Mouse (Mus musculus) thymus, adult 2 months (tissue): Measurements from ENCODE around the gene Skap1. TPM values are rescaled to one million over a fixed set of nuclear protein-coding genes. Genes with fewer than 3 reads are reported as not detected.
A peak's percentile ranks its signal among the peaks of the same experiment; 100 is the strongest.
"Not testable (repeated sequence)": the region's sequence is repeated elsewhere in the genome, so short reads cannot be mapped to it uniquely, and the experiment has no call there.

ENCODE experiments used
- DNase-seq: peaks from one replicate; pipeline ENCODE4 v3.0.0; 2021
- H3K27ac ChIP-seq: fragments of 200-500 bp; 2 replicates; pipeline ENCODE4 v1.5.1; 2012; ENCODE audit warnings: low read length, control low read depth; ENCODE audit not compliant: control insufficient read depth, insufficient read depth
- H3K27me3 ChIP-seq: fragments of 200-500 bp; 2 replicates; pipeline ENCODE4 v1.6.1; 2012; ENCODE audit warnings: mild to moderate bottlenecking, low read length, moderate library complexity, mixed read lengths; ENCODE audit not compliant: control insufficient read depth, insufficient read depth
- H3K36me3 ChIP-seq: fragments of 200-500 bp; 2 replicates; pipeline ENCODE4 v1.6.1; 2012; ENCODE audit warnings: mild to moderate bottlenecking, low read length, moderate library complexity; ENCODE audit not compliant: control insufficient read depth, insufficient read depth
- H3K4me1 ChIP-seq: fragments of 200-500 bp; replicated peaks from 2 replicates; pipeline ENCODE4 v1.6.1; 2012; ENCODE audit warnings: low read length; ENCODE audit not compliant: control insufficient read depth, insufficient read depth
- H3K4me3 ChIP-seq: fragments of 200-500 bp; 2 replicates; pipeline ENCODE4 v1.5.1; 2012; ENCODE audit warnings: mild to moderate bottlenecking, low read length, control low read depth, moderate library complexity; ENCODE audit not compliant: control insufficient read depth, insufficient read depth
- CTCF ChIP-seq: fragments of 200-500 bp; IDR thresholded peaks from 2 replicates; pipeline ENCODE4 v1.5.1; 2012; ENCODE audit warnings: mild to moderate bottlenecking, control low read depth, low read length, moderate library complexity, borderline replicate concordance; ENCODE audit not compliant: control insufficient read depth, poor library complexity, insufficient read depth; ENCODE audit errors: extremely low read depth
- POLR2A ChIP-seq: fragments of 200-500 bp; IDR thresholded peaks from 2 replicates; pipeline ENCODE4 v1.6.1; 2012; ENCODE audit warnings: mild to moderate bottlenecking, low read length, control low read depth, moderate library complexity; ENCODE audit not compliant: control insufficient read depth, poor library complexity, insufficient read depth; ENCODE audit errors: extremely low read depth
- WGBS: fragments of 180-500 bp; shearing (Covaris S2); methylation state at CpG from one replicate; pipeline ENCODE4 v1.1.7; 2018; 5-methylcytosine and 5-hydroxymethylcytosine counted together
- polyA plus RNA-seq: library from polyadenylated mRNA; depleted of rRNA; stranded (reverse); fragments of >200 nt; gene quantifications from 2 replicates; pipeline ENCODE4 v1.2.3, GENCODE M21; 2012

Gene Skap1
- polyA plus RNA-seq, 1 experiment = 205 TPM

DNA sequence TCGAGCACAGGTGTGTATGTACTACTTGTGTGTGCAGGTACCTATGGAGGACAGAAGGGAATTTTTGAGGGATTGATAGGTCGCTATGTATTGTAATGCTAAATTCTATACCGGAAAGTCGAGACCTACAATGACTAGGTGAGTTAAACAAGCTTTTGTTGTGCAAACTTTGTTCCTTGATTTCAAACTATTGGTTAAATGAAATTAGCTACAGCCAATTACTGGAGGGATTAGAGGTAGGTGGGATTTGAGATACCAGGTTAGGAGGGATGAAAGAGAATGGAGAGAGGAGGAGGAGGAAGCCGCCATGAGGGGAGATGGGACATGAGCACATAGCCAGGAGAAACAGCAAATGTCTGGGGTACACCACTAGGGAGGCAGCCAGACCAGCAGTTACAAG, 315.9 kb downstream of the Skap1 start:
- WGBS = 98% methylated on average over 5 of the region's 5 CpGs
- no peak overlapping the region for H3K27ac ChIP-seq
- H3K27me3 ChIP-seq = no peaks in the 10 kb centered on the region
- TF ChIP-seq POLR2A (no peak), CTCF (no peak)
- H3K4me3 ChIP-seq = no peak overlapping the region
- DNase-seq = no peak
- no peaks in the 10 kb centered on the region for H3K36me3 ChIP-seq
- peaks cover 7% of the 10 kb centered on the region for H3K4me1 ChIP-seq

DNA sequence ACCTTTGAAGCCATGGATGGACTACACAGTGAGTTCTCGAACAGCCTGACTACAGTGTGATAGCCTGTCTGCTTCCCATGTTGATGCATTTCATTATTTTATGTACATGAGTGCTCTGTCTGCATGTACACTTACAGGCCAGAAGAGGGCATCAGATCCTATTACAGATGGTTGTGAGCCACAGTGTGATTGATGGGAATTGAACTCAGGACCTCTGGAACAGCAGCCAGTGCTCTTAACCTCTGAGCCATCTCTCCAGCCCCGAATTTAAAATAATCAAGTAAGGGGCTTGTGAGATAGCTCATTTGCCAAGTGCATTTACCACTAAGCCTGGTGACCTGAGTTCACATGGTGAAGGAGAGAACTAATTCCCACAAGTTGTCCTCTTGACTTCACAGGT, 317.0 kb downstream of the Skap1 start:
- Histone ChIP-seq H3K36me3 (no peaks in the 10 kb centered on the region), H3K27me3 (no peaks in the 10 kb centered on the region), H3K4me3 (no peak overlapping the region), H3K27ac (no peak overlapping the region), H3K4me1 (peaks cover 7% of the 10 kb centered on the region)
- TF ChIP-seq POLR2A = no peak
- no peak for TF ChIP-seq CTCF
- 90% methylated on average over 2 of the region's 2 CpGs for WGBS
- no peak for DNase-seq

DNA sequence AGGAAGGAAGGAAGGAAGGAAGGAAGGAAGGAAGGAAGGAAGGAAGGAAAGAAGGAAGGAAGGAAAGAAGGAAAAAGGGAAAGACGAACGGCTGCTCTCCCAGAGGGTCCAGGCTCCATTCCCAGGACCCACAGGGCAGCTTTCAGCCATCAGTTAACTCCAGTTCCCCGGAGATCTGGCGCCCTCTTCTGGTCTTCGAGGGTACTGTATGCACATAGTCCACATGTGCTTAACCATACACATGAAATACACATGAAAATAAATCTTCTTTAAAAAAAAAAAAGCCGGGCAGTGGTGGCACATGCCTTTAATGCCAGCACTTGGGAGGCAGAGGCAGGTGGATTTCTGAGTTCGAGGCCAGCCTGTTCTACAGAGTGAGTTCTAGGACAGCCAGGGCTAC, 320.5 kb downstream of the Skap1 start:
- not testable (repeated sequence) for H3K4me1 ChIP-seq, H3K36me3 ChIP-seq, H3K27me3 ChIP-seq, H3K27ac ChIP-seq, H3K4me3 ChIP-seq
- 30% methylated on average over 7 of the region's 7 CpGs for WGBS
- DNase-seq = peak; percentile 74
- TF ChIP-seq CTCF = peak; percentile 40; the same call in 1 of the 2 replicates

DNA sequence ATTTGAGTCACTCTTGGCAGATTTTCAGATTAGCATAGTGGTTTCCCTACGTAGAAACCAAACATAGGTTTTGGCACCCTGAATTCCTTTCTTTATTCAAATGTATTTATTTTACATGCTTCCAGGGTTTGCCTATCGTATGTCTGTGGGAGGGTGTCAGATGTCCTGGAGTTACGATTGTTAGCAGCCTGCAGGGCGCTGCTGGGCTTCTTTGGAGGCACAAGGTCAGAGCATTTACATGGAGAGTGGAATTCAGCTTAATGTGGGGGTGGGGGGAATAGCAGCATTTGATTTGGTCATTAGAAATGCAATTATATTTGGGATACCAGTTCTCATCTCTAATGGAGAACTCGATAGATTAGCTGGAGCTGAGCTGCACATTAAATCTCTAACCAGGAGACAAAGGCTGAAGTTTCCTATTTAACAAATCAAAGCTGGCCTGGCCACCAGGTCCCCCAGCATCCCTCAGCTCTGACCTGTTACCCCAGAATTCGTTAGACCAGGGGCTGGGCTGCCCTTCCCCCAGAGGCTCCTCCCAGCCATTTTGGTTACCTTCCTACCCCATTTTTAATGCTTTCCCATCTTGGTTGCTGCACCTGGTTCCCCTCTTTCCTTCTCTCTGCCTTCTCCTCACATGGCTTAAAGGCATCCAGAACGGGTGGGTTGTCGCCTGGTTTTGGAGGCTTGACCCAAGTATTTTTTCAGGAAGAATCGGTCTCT, 322.5 kb downstream of the Skap1 start:
- H3K36me3 ChIP-seq = no peaks in the 10 kb centered on the region
- no peak for TF ChIP-seq POLR2A
- no peak for TF ChIP-seq CTCF
- DNase-seq = no peak
- H3K4me3 ChIP-seq = no peak overlapping the region
- no peaks in the 10 kb centered on the region for H3K27me3 ChIP-seq
- no peak overlapping the region for H3K27ac ChIP-seq
- 91% methylated on average over 9 of the region's 9 CpGs for WGBS
- peaks cover 7% of the 10 kb centered on the region for H3K4me1 ChIP-seq

DNA sequence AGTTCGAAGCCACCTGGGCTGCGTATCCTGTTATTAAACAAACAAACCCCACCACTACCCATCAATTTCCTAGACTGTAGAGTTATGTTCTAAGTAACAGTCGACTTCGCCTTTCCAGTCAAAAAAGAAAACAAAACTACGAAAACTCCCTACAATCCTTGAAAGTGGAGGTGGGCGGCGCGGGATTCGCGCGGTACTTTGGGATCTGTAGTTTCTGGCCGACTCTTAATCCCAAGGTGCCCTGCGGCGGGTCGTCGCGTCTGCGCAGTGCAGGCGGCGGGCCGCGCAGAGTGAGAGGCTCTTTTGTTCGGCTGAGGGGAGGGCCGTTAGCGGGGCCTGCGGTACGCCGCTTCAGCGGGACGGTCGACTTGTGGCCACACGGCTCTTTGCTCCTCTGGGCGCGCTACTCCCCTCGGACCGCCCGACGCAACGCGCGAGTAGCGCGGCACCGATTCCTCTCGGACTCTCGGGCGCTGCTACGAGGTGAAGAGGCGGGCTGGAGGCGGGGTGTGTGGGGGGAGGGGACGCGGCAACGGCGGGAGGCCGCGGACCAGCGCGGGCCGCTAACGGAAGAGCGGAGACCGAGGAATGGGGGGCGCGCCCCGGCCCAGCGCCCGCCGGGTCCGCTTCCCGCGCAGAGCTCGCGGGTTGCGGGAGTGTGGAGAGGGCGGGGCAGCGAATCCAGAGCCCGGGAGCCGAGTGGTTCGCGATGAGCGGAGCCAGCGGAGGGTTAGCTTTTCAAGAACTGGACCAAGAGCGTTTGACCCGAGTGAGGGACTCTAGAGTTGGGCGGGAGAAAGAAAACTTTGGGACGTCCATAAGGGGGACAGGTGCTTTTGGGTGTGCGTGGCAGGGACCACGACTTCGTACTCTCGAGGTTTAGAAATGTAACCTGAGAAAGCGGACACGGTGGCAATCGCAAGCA, 324.7 kb downstream of the Skap1 start, which contains the start of gene Cbx1:
Gene Cbx1 (plus strand): TSS at position 257 of the 925 bp plus-strand sequence.
- WGBS = under 1% methylated on average over 93 of the region's 93 CpGs

DNA sequence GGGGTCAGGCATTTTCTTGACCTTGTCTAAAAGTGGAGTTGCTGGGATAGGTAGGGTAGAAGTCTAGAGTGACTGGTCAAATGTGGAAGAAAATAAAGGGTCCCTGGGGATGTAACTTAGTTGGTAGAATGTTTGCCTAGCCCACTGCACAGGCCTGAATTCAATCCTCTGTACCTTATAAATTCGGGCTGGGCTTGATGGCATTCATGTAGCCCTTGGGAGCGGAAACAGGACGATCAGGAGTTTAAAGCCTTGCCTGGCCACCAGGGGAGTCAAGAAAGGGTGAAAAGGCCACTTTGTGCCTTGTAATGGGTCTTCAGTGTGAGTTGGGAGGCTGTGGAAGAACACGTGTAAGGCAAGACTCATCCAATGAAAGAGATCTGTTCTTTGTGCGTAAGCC, 325.6 kb downstream of the Skap1 start:
- Histone ChIP-seq H3K27me3 (no peaks in the 10 kb centered on the region), H3K27ac (no peak overlapping the region), H3K36me3 (no peaks in the 10 kb centered on the region), H3K4me3 (peak overlapping the region; percentile 89), H3K4me1 (peaks cover 7% of the 10 kb centered on the region)
- no peak for DNase-seq
- no peak for TF ChIP-seq POLR2A
- no peak for TF ChIP-seq CTCF
- 18% methylated on average over 5 of the region's 5 CpGs for WGBS

More for the DNA sequence above, 324.7 kb downstream of the Skap1 start, which contains the start of gene Cbx1:
- Histone ChIP-seq H3K4me1 (peaks cover 7% of the 10 kb centered on the region), H3K4me3 (peak within 1 kb of the TSS; percentile 89), H3K27me3 (no peaks in the 10 kb centered on the region), H3K36me3 (no peaks in the 10 kb centered on the region), H3K27ac (peak within 1 kb of the TSS; percentile 49; the same call in 1 of the 2 replicates)
- peak; percentile 91 for DNase-seq
- TF ChIP-seq CTCF (peak; percentile 57; the same call in 1 of the 2 replicates), POLR2A (peak; percentile 90)
